Mouse (Mus musculus) MEL (cell line): ENCODE measurements around the gene Nfkbie. TPM values are rescaled to one million over a fixed set of nuclear protein-coding genes. Genes with fewer than 3 reads are reported as not detected.
A peak's percentile ranks its signal among the peaks of the same experiment; 100 is the strongest.

Experiments used
- DNase-seq: peaks from one replicate; pipeline ENCODE4 v3.0.0; 2011; ENCODE audit warnings: low read depth, low spot score
- H3K27ac ChIP-seq: 2 replicates; pipeline ENCODE4 v1.5.1; 2012; ENCODE audit warnings: low read depth, mild to moderate bottlenecking, control low read depth, low read length, moderate library complexity; ENCODE audit not compliant: control insufficient read depth
- H3K27me3 ChIP-seq, 2 experiments: fragments of 150-350 bp in 1 of 2; sonication (generic) in 1 of 2; 2 replicates each; pipeline ENCODE4 v1.6.1; 2012; ENCODE audit warnings: low read length in 2 of 2, mild to moderate bottlenecking in 2 of 2, improper control_type of control experiment in 1 of 2, moderate library complexity in 1 of 2; ENCODE audit not compliant: insufficient read depth in 2 of 2, control insufficient read depth in 1 of 2
- H3K36me3 ChIP-seq, 2 experiments: 2 replicates each; pipeline ENCODE4 v1.6.1; 2012 to 2014; ENCODE audit warnings: low read length in 2 of 2, improper control_type of control experiment in 1 of 2, inconsistent platforms in 1 of 2, mild to moderate bottlenecking in 1 of 2; ENCODE audit not compliant: insufficient read depth in 2 of 2, control insufficient read depth in 1 of 2
- H3K4me1 ChIP-seq, 2 experiments: fragments of 150-350 bp in 1 of 2; sonication (generic) in 1 of 2; 2 replicates each; pipeline ENCODE4 v1.6.1; 2012; ENCODE audit warnings: low read length in 2 of 2, improper control_type of control experiment in 1 of 2, mild to moderate bottlenecking in 1 of 2; ENCODE audit not compliant: insufficient read depth in 2 of 2, control insufficient read depth in 1 of 2
- H3K4me3 ChIP-seq, 2 experiments: fragments of 150-350 bp in 1 of 2; sonication (generic) in 1 of 2; 2 replicates each; pipeline ENCODE4 v1.5.1; 2012; ENCODE audit warnings: low read depth in 2 of 2, low read length in 2 of 2, mild to moderate bottlenecking in 2 of 2, moderate library complexity in 2 of 2, control low read depth in 1 of 2, improper control_type of control experiment in 1 of 2; ENCODE audit not compliant: control insufficient read depth in 1 of 2, insufficient read depth in 1 of 2
- H3K79me2 ChIP-seq: 2 replicates; pipeline ENCODE4 v1.6.1; 2012; ENCODE audit warnings: mild to moderate bottlenecking, low read length, moderate library complexity; ENCODE audit not compliant: control insufficient read depth, poor library complexity, insufficient read depth
- H3K9ac ChIP-seq: 2 replicates; pipeline ENCODE4 v1.6.1; 2012; ENCODE audit warnings: low read depth, mild to moderate bottlenecking, control low read depth, low read length, moderate library complexity; ENCODE audit not compliant: control insufficient read depth, poor library complexity, severe bottlenecking
- H3K9me3 ChIP-seq: fragments of 150-350 bp; sonication (generic); replicated peaks from 2 replicates; pipeline ENCODE4 v1.6.1; 2012; ENCODE audit warnings: mild to moderate bottlenecking, low read length, improper control_type of control experiment, moderate library complexity; ENCODE audit not compliant: insufficient read depth
- CHD2 ChIP-seq: IDR thresholded peaks from 2 replicates; pipeline ENCODE4 v1.6.1; 2011; ENCODE audit warnings: low read length, improper control_type of control experiment
- E2F4 ChIP-seq: IDR thresholded peaks from 2 replicates; pipeline ENCODE4 v1.6.1; 2011; ENCODE audit warnings: low read depth, low read length, improper control_type of control experiment, borderline replicate concordance
- ELF1 ChIP-seq: IDR thresholded peaks from 2 replicates; pipeline ENCODE4 v1.6.1; 2014; ENCODE audit warnings: low read depth, mild to moderate bottlenecking, inconsistent platforms, low read length, improper control_type of control experiment, moderate library complexity
- EP300 ChIP-seq, 2 experiments: IDR thresholded peaks; 2 replicates each; pipeline ENCODE4 v1.6.1; 2011; ENCODE audit warnings: improper control_type of control experiment in 2 of 2, low read length in 2 of 2, low read depth in 1 of 2, mild to moderate bottlenecking in 1 of 2
- ETS1 ChIP-seq: IDR thresholded peaks from 2 replicates; pipeline ENCODE4 v1.6.1; 2012; ENCODE audit warnings: low read depth, mild to moderate bottlenecking, inconsistent platforms, low read length, improper control_type of control experiment, moderate library complexity
- HCFC1 ChIP-seq: IDR thresholded peaks from 2 replicates; pipeline ENCODE4 v1.6.1; 2012; ENCODE audit warnings: low read depth, mild to moderate bottlenecking, inconsistent platforms, low read length, improper control_type of control experiment, moderate library complexity
- MAX ChIP-seq: IDR thresholded peaks from 2 replicates; pipeline ENCODE4 v1.6.1; 2011; ENCODE audit warnings: low read length, improper control_type of control experiment
- MAZ ChIP-seq: IDR thresholded peaks from 2 replicates; pipeline ENCODE4 v1.6.1; 2012; ENCODE audit warnings: low read depth, mild to moderate bottlenecking, inconsistent platforms, low read length, improper control_type of control experiment
- MYB ChIP-seq: IDR thresholded peaks from 2 replicates; pipeline ENCODE4 v1.6.1; 2011; ENCODE audit warnings: mild to moderate bottlenecking, low read depth, low read length, improper control_type of control experiment
- MYC ChIP-seq: IDR thresholded peaks from 2 replicates; pipeline ENCODE4 v1.6.1; 2011; ENCODE audit warnings: low read depth, mild to moderate bottlenecking, low read length, improper control_type of control experiment, moderate library complexity
- NELFE ChIP-seq: IDR thresholded peaks from 2 replicates; pipeline ENCODE4 v1.6.1; 2011; ENCODE audit warnings: low read depth, low read length, improper control_type of control experiment
- POLR2AphosphoS5 ChIP-seq: IDR thresholded peaks from 2 replicates; pipeline ENCODE4 v1.6.1; 2012; ENCODE audit warnings: low read depth, borderline replicate concordance, mild to moderate bottlenecking, inconsistent platforms, low read length, moderate library complexity, mixed read lengths
- RAD21 ChIP-seq: IDR thresholded peaks from 2 replicates; pipeline ENCODE4 v1.6.1; 2011; ENCODE audit warnings: mild to moderate bottlenecking, low read depth, low read length, improper control_type of control experiment
- TAL1 ChIP-seq: IDR thresholded peaks from 2 replicates; pipeline ENCODE4 v1.6.1; 2012; ENCODE audit warnings: mild to moderate bottlenecking, inconsistent platforms, low read length, moderate library complexity, mixed read lengths
- TCF12 ChIP-seq: IDR thresholded peaks from 2 replicates; pipeline ENCODE4 v1.6.1; 2014; ENCODE audit warnings: low read depth, mild to moderate bottlenecking, inconsistent platforms, low read length, improper control_type of control experiment, moderate library complexity
- UBTF ChIP-seq: IDR thresholded peaks from 2 replicates; pipeline ENCODE4 v1.6.1; 2012; ENCODE audit warnings: low read depth, mild to moderate bottlenecking, inconsistent platforms, low read length, improper control_type of control experiment, moderate library complexity, borderline replicate concordance; ENCODE audit not compliant: insufficient read depth
- USF1 ChIP-seq: IDR thresholded peaks from 2 replicates; pipeline ENCODE4 v1.6.1; 2014; ENCODE audit warnings: low read depth, mild to moderate bottlenecking, inconsistent platforms, low read length, improper control_type of control experiment, moderate library complexity
- USF2 ChIP-seq, 2 experiments: IDR thresholded peaks; 2 replicates each; pipeline ENCODE4 v1.6.1; 2011 to 2012; ENCODE audit warnings: improper control_type of control experiment in 2 of 2, low read length in 2 of 2, borderline replicate concordance in 1 of 2, inconsistent platforms in 1 of 2, low read depth in 1 of 2, mild to moderate bottlenecking in 1 of 2; ENCODE audit not compliant: insufficient read depth in 1 of 2
- ZC3H11A ChIP-seq: IDR thresholded peaks from 2 replicates; pipeline ENCODE4 v1.6.1; 2012; ENCODE audit warnings: low read depth, mild to moderate bottlenecking, inconsistent platforms, low read length, improper control_type of control experiment
- ZMIZ1 ChIP-seq: IDR thresholded peaks from 2 replicates; pipeline ENCODE4 v1.6.1; 2012; ENCODE audit warnings: low read depth, mild to moderate bottlenecking, inconsistent platforms, low read length, improper control_type of control experiment, moderate library complexity
- polyA plus RNA-seq, 2 experiments: library from polyadenylated mRNA; stranded (reverse) in 1 of 2; unstranded in 1 of 2; fragments of >175 nt in 1 of 2; fragments of >200 nt in 1 of 2; gene quantifications; 2 replicates each; pipeline versions ENCODE4 v1.2.1 to v1.2.4; 2012; ENCODE audit warnings: low replicate concordance in 2 of 2, low read depth in 1 of 2; ENCODE audit not compliant: insufficient read length in 2 of 2, insufficient read depth in 1 of 2, missing spikeins in 1 of 2
- total RNA-seq: library from RNA; depleted of rRNA; stranded (reverse); fragments of 300-350 nt; gene quantifications from 2 replicates; pipeline ENCODE4 v1.2.3, GENCODE M21; 2012

Gene Nfkbie
- total and polyA plus RNA-seq, 3 experiments: 2.7 to 5.7 TPM; not detected in 1

GRCm38 (mm10) chr17:45563655-45564530 lies 8.4 kb downstream of the Nfkbie start, which contains the start of gene Slc35b2 (continued):
- TF ChIP-seq UBTF (no peak), POLR2AphosphoS5 (peak; percentile 75; the same call in 1 of the 2 replicates), USF1 (peak; percentile 89), TAL1 (no peak), ELF1 (peak; percentile 82), ETS1 (peak; percentile 42; the same call in 1 of the 2 replicates), USF2 (IDR thresholded peaks at IDR 0.05; ENCODE audit: borderline replicate concordance in 1 of 2, insufficient read depth in 1 of 2, low read depth in 1 of 2, low read length in 2 of 2) (peak in 1 of 2 experiments; percentile 49; a peak in 1 of 4 replicates), TCF12 (peak; percentile 76), MAZ (peak; percentile 96), ZC3H11A (no peak), MAX (peak; percentile 74; the same call in 1 of the 2 replicates), MYC (no peak), NELFE (peak; percentile 94)

GRCm38 (mm10) chr17:45564531-45565084 lies 9.1 kb downstream of the Nfkbie start:
- Histone ChIP-seq H3K27ac (no peak overlapping the region), H3K4me1 (peaks cover 0 to 9% of the 10 kb centered on the region in 2 experiments; a peak in 2 of 4 replicates), H3K36me3 (peaks cover 7 to 10% of the 10 kb centered on the region in 2 experiments), H3K9me3 (no peaks in the 10 kb centered on the region), H3K27me3 (no peaks in the 10 kb centered on the region), H3K79me2 (peaks cover 18% of the 10 kb centered on the region), H3K9ac (peak overlapping the region; percentile 92), H3K4me3 (peak overlapping the region; percentile 78 to 82)
- TF ChIP-seq CHD2 (no peak), ZC3H11A (no peak), EP300 (IDR thresholded peaks at IDR 0.05; ENCODE audit: low read depth in 1 of 2, low read length in 2 of 2) (no peak), HCFC1 (no peak), UBTF (no peak), E2F4 (no peak), ZMIZ1 (no peak), RAD21 (no peak), MYB (no peak)
- DNase-seq: peak; percentile 51
